Mouse (Mus musculus): ENCODE data around the gene Msgn1. TPM values are rescaled to one million over a fixed set of nuclear protein-coding genes. Genes with fewer than 3 reads are reported as not detected.

Msgn1 gene
- total and polyA plus RNA-seq, 3 experiments = not detected

DNA sequence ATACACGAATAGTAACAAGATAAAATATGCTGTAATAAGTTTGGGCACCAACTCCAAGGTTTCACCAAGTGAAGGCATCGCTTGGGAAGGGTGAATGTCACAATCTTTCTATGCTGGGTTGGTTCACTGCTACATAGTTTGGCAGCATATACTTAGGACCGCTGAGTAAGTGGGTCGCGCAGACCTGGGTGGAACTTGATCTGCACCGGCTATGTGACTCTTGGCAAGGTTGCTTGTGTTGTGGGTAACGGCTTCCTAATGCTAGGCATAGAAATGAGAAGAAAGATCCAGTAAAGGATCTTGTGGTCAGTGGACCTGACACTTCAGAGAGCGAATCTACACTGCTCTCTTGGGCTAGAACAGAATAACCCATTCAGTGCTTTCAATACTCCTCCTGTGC, 6.3 kb downstream of the Msgn1 start:
- H3K4me3 ChIP-seq (replicated peaks in 1 of 3; ENCODE audit: low read depth in 2 of 3, low read length in 2 of 3, poor library complexity in 1 of 3) = no peak overlapping the region
- H3K27ac ChIP-seq (ENCODE audit: insufficient read depth, low read depth) = no peak overlapping the region
- dilution Hi-C loops (cut with MboI; ENCODE audit: extremely low pct_ligation_motif_present, extremely low pct_unique_long_range_greater_than_20kb, low sequenced_read_pairs) = no loop called here
- no peaks in the 10 kb centered on the region for H3K9me3 ChIP-seq (replicated peaks; ENCODE audit: low read length)
- no peak overlapping the region for H3K9ac ChIP-seq (ENCODE audit: insufficient read depth, low read depth)
- H3K36me3 ChIP-seq (replicated peaks in 1 of 2; ENCODE audit: control insufficient read depth in 1 of 2, insufficient read depth in 1 of 2, low read length in 1 of 2) = no peaks in the 10 kb centered on the region
- no peaks in the 10 kb centered on the region for H3K79me2 ChIP-seq (replicated peaks; ENCODE audit: control insufficient read depth, extremely low read depth, insufficient read depth, poor library complexity, severe bottlenecking)
- H3K27me3 ChIP-seq (replicated peaks) = no peaks in the 10 kb centered on the region
- no peak overlapping the region for H3K4me2 ChIP-seq (ENCODE audit: insufficient read depth, low read depth, poor library complexity, severe bottlenecking)
- H3K4me1 ChIP-seq (ENCODE audit: control insufficient read depth in 1 of 2, insufficient read depth in 2 of 2) = peaks cover 0 to 17% of the 10 kb centered on the region in 2 experiments; a peak in 2 of 4 replicates
- TF ChIP-seq SIN3A (IDR thresholded peaks at IDR 0.05; ENCODE audit: low read length) = no peak
- no peak for TF ChIP-seq ZNF384 (IDR thresholded peaks at IDR 0.05; ENCODE audit: low read depth, low read length)
- no peak for TF ChIP-seq TCF12 (IDR thresholded peaks at IDR 0.05; ENCODE audit: low read depth, low read length)
- TF ChIP-seq MAFK (IDR thresholded peaks at IDR 0.05; ENCODE audit: insufficient replicate concordance, low read length) = no peak
- no peak for TF ChIP-seq JUND (conservative IDR thresholded peaks at IDR 0.05; ENCODE audit: low read depth, low read length)
- no peak for TF ChIP-seq KAT2A (IDR thresholded peaks at IDR 0.05; ENCODE audit: insufficient replicate concordance, low read length)
- no peak for TF ChIP-seq TBP (conservative IDR thresholded peaks at IDR 0.05; ENCODE audit: low read depth, low read length)
- no peak for TF ChIP-seq IRF4 (IDR thresholded peaks at IDR 0.05; ENCODE audit: low read depth, low read length)
- no peak for TF ChIP-seq POLR2A (IDR thresholded peaks at IDR 0.05; ENCODE audit: low read depth, low read length)
- TF ChIP-seq HCFC1 (IDR thresholded peaks at IDR 0.05; ENCODE audit: low read depth, low read length) = no peak
- no peak for TF ChIP-seq ZC3H11A (IDR thresholded peaks at IDR 0.05; ENCODE audit: low read depth, low read length)
- TF ChIP-seq ETS1 (conservative IDR thresholded peaks at IDR 0.05; ENCODE audit: low read depth, low read length) = no peak
- TF ChIP-seq RAD21 (IDR thresholded peaks at IDR 0.05; ENCODE audit: low read depth, low read length) = no peak
- TF ChIP-seq MEF2A (IDR thresholded peaks at IDR 0.05; ENCODE audit: borderline replicate concordance, low read depth, low read length) = no peak
- no peak for TF ChIP-seq POLR2AphosphoS2 (IDR thresholded peaks at IDR 0.05; ENCODE audit: low read depth, low read length)
- TF ChIP-seq JUN (IDR thresholded peaks at IDR 0.05; ENCODE audit: insufficient read depth, low read depth, low read length) = no peak
- no peak for TF ChIP-seq MAX (IDR thresholded peaks at IDR 0.05; ENCODE audit: low read length)
- DNase-seq (ENCODE audit: extremely low read depth) = no peak
- in situ Hi-C loops (cut with MboI; ENCODE audit: low pct_ligation_motif_present, low pct_unique_long_range_greater_than_20kb, low sequenced_read_pairs) = loop anchor here (10.0 kb wide), 2 partner anchors 62 to 122 kb away; partner anchors contain the start of genes Gen1 and Smc6

DNA sequence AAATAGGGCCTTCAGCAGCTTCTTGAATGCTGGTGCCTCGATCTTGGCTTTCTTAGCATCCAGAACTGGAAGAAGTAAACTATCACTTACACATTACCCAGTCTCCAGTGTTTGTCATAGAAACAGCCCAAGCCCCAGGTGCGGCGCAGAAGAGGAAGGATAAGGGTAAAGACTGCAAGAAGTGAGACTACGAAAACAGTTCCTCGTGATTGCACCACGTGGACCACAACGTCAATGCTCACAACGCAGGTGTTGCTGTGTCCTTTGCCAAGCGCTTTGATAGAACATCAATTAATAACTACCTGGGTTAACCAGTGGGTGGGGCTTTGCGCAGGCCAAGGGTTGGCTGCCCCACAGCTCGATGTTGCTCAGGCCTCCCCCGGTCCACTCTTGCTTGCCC, 8.1 kb downstream of the Msgn1 start:
- dilution Hi-C loops (cut with MboI; ENCODE audit: extremely low pct_ligation_motif_present, extremely low pct_unique_long_range_greater_than_20kb, low sequenced_read_pairs) = no loop called here
- Histone ChIP-seq H3K9ac (ENCODE audit: insufficient read depth, low read depth) (no peak overlapping the region), H3K27me3 (replicated peaks) (no peaks in the 10 kb centered on the region), H3K4me1 (ENCODE audit: control insufficient read depth in 1 of 2, insufficient read depth in 2 of 2) (peaks cover 0 to 14% of the 10 kb centered on the region in 2 experiments; a peak in 2 of 4 replicates), H3K4me2 (ENCODE audit: insufficient read depth, low read depth, poor library complexity, severe bottlenecking) (no peak overlapping the region), H3K9me3 (replicated peaks; ENCODE audit: low read length) (no peaks in the 10 kb centered on the region), H3K36me3 (replicated peaks in 1 of 2; ENCODE audit: control insufficient read depth in 1 of 2, insufficient read depth in 1 of 2, low read length in 1 of 2) (no peaks in the 10 kb centered on the region), H3K79me2 (replicated peaks; ENCODE audit: control insufficient read depth, extremely low read depth, insufficient read depth, poor library complexity, severe bottlenecking) (no peaks in the 10 kb centered on the region), H3K4me3 (replicated peaks in 1 of 3; ENCODE audit: low read depth in 2 of 3, low read length in 2 of 3, poor library complexity in 1 of 3) (no peak overlapping the region), H3K27ac (ENCODE audit: insufficient read depth, low read depth) (no peak overlapping the region)
- DNase-seq (ENCODE audit: extremely low read depth) = no peak
- TF ChIP-seq MAX (IDR thresholded peaks at IDR 0.05; ENCODE audit: low read length) = no peak
- TF ChIP-seq RAD21 (IDR thresholded peaks at IDR 0.05; ENCODE audit: low read depth, low read length) = no peak
- no peak for TF ChIP-seq IRF4 (IDR thresholded peaks at IDR 0.05; ENCODE audit: low read depth, low read length)
- TF ChIP-seq ZNF384 (IDR thresholded peaks at IDR 0.05; ENCODE audit: low read depth, low read length) = no peak
- no peak for TF ChIP-seq POLR2AphosphoS2 (IDR thresholded peaks at IDR 0.05; ENCODE audit: low read depth, low read length)
- TF ChIP-seq ZKSCAN1 (IDR thresholded peaks at IDR 0.05; ENCODE audit: borderline replicate concordance, low read depth, low read length) = no peak
- TF ChIP-seq JUN (IDR thresholded peaks at IDR 0.05; ENCODE audit: insufficient read depth, low read depth, low read length) = no peak
- TF ChIP-seq ETS1 (conservative IDR thresholded peaks at IDR 0.05; ENCODE audit: low read depth, low read length) = no peak
- TF ChIP-seq POLR2A (IDR thresholded peaks at IDR 0.05; ENCODE audit: low read depth, low read length) = no peak
- TF ChIP-seq TCF12 (IDR thresholded peaks at IDR 0.05; ENCODE audit: low read depth, low read length) = no peak
- no peak for TF ChIP-seq MYC (IDR thresholded peaks at IDR 0.05; ENCODE audit: low read depth, low read length)
- TF ChIP-seq E2F4 (IDR thresholded peaks at IDR 0.05; ENCODE audit: insufficient replicate concordance, low read depth, low read length) = no peak
- TF ChIP-seq MAFK (IDR thresholded peaks at IDR 0.05; ENCODE audit: insufficient replicate concordance, low read length) = no peak
- no peak for TF ChIP-seq GABPA (IDR thresholded peaks at IDR 0.05; ENCODE audit: insufficient replicate concordance, low read depth, low read length)
- in situ Hi-C loops (cut with MboI; ENCODE audit: low pct_ligation_motif_present, low pct_unique_long_range_greater_than_20kb, low sequenced_read_pairs) = loop anchor here (10.0 kb wide), 2 partner anchors 64 to 124 kb away; partner anchors contain the start of genes Gen1 and Smc6
